Mouse (Mus musculus) activated CD4-positive, CD25-positive, alpha-beta regulatory T cell, adult 9 weeks (primary cell): Measurements from ENCODE around the gene Sema3e. TPM values are rescaled to one million over a fixed set of nuclear protein-coding genes. Genes with fewer than 3 reads are reported as not detected.

Experiments used
- polyA plus RNA-seq: library from polyadenylated mRNA; unstranded; fragments of 100-300 nt; shearing (Covaris generic); gene quantifications from one replicate; pipeline ENCODE4 v1.2.1, GENCODE M21; 2017

Gene Sema3e
- not detected for polyA plus RNA-seq

GRCm38 (mm10) chr5:14025205-14026124 is at the start of gene Sema3e:
TSS of gene Sema3e (plus strand) at chr5:14025276.

Other genes starting within 250 kb of the Sema3e start
- not detected for gene Speer3, start 233.7 kb upstream of the Sema3e start, polyA plus RNA-seq